Mouse (Mus musculus) testis, postnatal 14 days (tissue): Measurements from ENCODE around the gene Ywhae.
"Not testable (repeated sequence)": the region's sequence is repeated elsewhere in the genome, so short reads cannot be mapped to it uniquely, and the experiment has no call there.

ENCODE experiments used
- DNase-seq: peaks from one replicate; pipeline ENCODE4 v3.0.0; 2021; ENCODE audit warnings: low spot score

Ywhae gene

GRCm38 (mm10) chr11:75732434-75733226 lies at the start of gene Ywhae:
TSS of gene Ywhae (plus strand) at chr11:75732869.
- peak; percentile 95 for DNase-seq

GRCm38 (mm10) chr11:75684462-75684861 lies 48.2 kb upstream of the Ywhae start:
- no peak for DNase-seq

DNA sequence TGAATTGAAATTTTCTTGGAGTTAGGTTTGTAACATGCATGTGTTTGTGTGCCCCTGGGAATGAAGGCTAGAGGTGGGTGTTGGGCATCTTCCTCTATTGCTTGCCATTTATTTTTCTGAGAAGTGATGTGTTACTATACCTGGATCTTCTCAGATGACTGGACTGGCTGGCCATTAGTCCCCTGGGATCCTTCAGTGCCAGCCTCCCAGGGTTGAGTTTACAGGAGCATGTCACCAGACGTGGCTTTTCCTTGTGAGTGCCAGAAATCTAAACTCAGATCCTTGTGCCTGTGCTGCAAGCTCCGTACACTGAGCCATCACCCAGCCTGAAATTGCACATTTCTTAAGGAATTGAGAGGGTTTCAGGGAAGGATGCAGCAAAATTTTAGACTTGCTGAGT lies 47.7 kb upstream of the Ywhae start:
- no peak for DNase-seq

GRCm38 (mm10) chr11:75687343-75687993 lies 45.2 kb upstream of the Ywhae start:
- DNase-seq: no peak

DNA sequence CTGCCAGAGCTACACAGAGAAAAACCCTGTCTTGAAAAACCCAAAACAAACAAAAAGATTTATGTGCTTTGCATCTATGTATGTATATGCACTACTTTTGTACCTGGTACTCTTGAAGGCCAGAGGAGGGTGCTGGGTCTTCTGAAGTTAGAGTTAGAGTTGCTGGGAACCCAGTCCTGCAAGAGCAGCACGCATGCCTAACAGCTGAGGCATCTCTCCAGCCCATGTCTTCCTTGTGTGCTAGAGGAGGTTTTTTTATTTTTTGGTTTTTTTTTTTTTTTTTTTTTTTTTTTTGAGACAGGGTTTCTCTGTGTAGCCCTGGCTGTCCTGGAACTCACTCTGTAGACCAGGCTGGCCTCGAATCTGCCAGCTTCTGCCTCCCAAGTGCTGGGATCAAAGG lies 44.5 kb upstream of the Ywhae start:
- DNase-seq: no peak

DNA sequence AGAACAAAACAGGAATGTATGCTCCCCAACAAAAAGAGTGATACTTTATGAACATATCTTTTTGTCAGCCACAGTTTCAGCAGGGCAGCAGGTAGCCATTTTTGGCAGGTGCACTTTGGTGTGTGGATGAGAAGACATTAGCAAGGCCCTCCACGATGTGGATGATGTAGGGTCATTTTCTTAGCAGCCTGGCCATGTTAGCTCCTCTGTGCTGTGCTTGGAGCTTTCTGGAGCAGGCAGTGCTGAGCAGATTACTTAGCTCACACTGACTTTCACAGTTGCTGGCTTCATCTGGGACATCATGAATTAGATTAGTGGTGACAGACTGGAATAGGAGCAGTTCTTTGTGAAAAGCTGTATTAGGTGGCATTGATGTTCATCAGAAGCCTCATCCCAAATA lies 42.7 kb upstream of the Ywhae start:
- no peak for DNase-seq

GRCm38 (mm10) chr11:75691047-75691446 lies 41.6 kb upstream of the Ywhae start:
- no peak for DNase-seq

- no peak for DNase-seq
Measured at GRCm38 (mm10) chr11:75693570-75693969, 39.1 kb upstream of the Ywhae start.

GRCm38 (mm10) chr11:75697464-75697863 lies 35.2 kb upstream of the Ywhae start:
- DNase-seq: not testable (repeated sequence)

- no peak for DNase-seq
Measured at GRCm38 (mm10) chr11:75700557-75700956, 32.1 kb upstream of the Ywhae start.

DNA sequence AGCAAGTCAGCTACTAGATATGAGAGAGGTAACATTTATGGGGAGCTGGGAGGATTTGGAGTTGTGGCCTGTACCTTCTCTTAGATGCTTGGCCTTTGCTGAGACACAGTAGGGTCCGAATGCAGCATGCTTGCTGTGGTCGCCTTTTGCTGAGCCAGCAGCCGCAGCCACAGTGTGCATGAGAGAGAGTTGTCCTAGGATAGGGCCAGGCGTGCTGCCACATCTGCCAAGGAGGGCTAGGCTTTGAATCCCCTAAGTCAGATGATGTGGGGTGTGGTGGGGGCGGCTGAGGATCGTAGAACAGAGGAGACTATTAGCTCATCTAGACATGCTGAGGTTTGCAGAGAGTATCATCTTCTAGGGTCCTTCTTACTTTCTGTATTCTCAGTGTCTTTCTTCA lies 29.9 kb upstream of the Ywhae start:
- DNase-seq: no peak

DNA sequence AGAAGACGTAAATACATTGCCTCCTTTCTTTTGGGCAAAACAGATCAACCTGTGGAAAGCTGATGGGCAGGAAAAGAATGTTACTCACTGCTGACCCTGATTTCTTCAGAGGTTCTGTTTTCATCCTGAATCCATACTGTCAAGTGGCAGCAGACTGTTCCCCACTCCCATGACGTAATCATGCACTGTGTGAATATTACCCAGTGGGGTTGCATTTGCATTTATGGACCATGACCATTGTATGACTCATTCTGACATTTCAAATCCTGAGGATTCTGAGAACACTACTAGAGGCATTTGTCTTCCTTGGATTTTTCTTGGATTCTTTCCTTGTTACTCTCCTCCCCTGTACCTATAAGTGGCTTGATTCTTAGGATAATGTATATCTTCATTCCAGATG lies 28.9 kb upstream of the Ywhae start:
- no peak for DNase-seq

DNA sequence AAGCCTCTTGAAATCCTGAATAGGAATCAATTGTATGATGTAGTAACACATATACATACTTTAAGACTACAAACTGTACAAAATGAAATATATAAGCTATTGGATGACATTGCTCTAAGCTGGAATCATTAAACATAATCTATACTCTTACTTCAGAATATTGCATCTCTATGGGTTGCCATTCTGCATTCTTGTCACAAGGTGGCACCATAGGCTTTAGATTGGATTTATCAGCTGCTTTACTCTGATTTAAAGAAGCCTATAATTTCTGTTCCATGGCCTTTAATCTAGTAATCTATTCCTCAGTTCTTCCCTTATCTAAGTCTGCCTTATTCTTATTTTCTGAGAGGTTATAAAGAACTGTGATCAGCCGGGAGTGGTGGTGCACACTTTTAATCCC lies 18.7 kb upstream of the Ywhae start:
- no peak for DNase-seq

GRCm38 (mm10) chr11:75715556-75715955 lies 17.1 kb upstream of the Ywhae start:
- DNase-seq: no peak

GRCm38 (mm10) chr11:75716661-75717325 lies 15.9 kb upstream of the Ywhae start:
- DNase-seq: no peak

DNA sequence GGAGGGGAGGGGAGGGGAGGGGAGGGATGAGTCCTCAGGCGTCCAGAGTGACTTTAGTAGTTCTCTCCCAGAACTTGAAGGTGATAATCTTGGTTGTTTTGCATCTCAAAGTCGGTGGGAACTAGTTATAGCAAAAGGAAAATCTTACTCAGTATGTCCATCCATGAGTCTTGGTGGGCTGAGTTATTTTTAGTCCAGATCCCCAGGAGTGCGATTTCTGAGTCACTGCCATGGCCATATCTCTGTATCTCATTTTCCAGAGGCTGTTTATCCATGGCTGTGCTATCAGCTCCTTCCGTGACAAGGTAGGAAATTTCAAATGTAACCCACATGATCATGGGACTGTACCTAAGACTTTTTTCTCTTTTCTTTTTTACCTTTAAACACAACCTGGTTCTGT lies 10.3 kb upstream of the Ywhae start:
- no peak for DNase-seq

GRCm38 (mm10) chr11:75727168-75727567 lies 5.5 kb upstream of the Ywhae start:
- DNase-seq: no peak

DNA sequence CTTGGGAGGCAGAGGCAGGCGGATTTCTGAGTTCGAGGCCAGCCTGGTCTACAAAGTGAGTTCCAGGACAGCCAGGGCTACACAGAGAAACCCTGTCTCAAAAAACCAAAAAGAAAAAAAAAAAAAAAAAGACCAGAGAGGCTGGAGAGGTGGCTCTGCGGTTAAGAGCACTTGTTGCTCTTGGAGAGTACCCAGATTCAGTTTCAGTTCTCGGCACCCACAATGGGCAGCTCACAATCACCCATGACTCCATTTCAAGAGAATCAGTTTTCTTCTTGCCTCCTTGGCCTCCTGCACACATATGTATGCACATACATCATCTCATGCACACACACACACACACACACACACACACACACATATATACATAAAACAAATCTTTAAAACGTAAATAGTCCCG lies 5.0 kb upstream of the Ywhae start:
- DNase-seq: not testable (repeated sequence)

GRCm38 (mm10) chr11:75733227-75733940 lies 715 bp downstream of the Ywhae start:
- DNase-seq: no peak

GRCm38 (mm10) chr11:75735462-75736252 lies 3.0 kb downstream of the Ywhae start:
- DNase-seq: no peak

DNA sequence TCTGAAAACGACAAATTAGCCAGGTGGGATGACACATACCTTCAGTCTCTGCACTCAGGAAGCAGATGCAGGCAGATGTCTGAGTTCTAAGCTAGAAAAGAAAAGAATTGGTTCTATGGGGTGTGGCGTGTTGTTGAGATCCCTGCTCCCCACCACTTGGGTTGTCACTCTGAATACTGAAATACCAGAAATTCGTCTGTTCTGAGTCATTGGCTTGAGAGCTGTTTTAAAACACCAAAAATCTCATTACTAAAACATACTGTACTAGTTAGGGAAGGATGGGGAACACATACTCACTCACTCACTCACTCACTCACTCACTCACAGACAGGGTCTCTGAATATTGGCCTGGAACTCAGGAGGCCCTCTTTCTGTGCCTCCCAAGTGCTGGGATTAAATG lies 4.3 kb downstream of the Ywhae start:
- no peak for DNase-seq
